Mouse (Mus musculus): ENCODE data around the gene Calcoco1. TPM values are rescaled to one million over a fixed set of nuclear protein-coding genes. Genes with fewer than 3 reads are reported as not detected.

Calcoco1 gene
- polyA plus RNA-seq, 1 experiment from 2014 or later: 14.4 TPM

GRCm38 (mm10) chr15:102672215-102673071 lies 49.5 kb downstream of the Calcoco1 start, which contains the start of gene Atp5g2:
Atp5g2 (minus strand) TSS chr15:102672352.
- Histone ChIP-seq H3K27me3 (replicated peaks; ENCODE audit: control insufficient read depth, insufficient read depth, low read length) (no peaks in the 10 kb centered on the region), H3K4me3 (ENCODE audit: low read depth, low read length) (peak within 1 kb of the TSS; percentile 70), H3K4me2 (replicated peaks; ENCODE audit: low read depth) (peak within 1 kb of the TSS; percentile 89), H3K4me1 (replicated peaks; ENCODE audit: control insufficient read depth, insufficient read depth, low read length) (no peaks in the 10 kb centered on the region), H3K9ac (ENCODE audit: low read depth, low read length) (peak within 1 kb of the TSS; percentile 71), H3K36me3 (ENCODE audit: control insufficient read depth, insufficient read depth) (peaks cover 2% of the 10 kb centered on the region; the same call in 1 of the 2 replicates), H3K9me3 (ENCODE audit: control insufficient read depth) (no peaks in the 10 kb centered on the region), H3K27ac (ENCODE audit: low read depth, low read length) (peak within 1 kb of the TSS; percentile 90)
- no peak for TF ChIP-seq CTCF (IDR thresholded peaks at IDR 0.05; ENCODE audit: low read depth)
- no peak for ATAC-seq
- 5% methylated on average over 37 of the region's 37 CpGs for WGBS

- peak; percentile 24; the same call in 1 of the 2 replicates for ATAC-seq
- Histone ChIP-seq H3K4me3 (ENCODE audit: low read depth, low read length) (peak overlapping the region; percentile 70), H3K36me3 (ENCODE audit: control insufficient read depth, insufficient read depth) (peaks cover 8% of the 10 kb centered on the region), H3K4me2 (replicated peaks; ENCODE audit: low read depth) (peak overlapping the region; percentile 89), H3K4me1 (replicated peaks; ENCODE audit: control insufficient read depth, insufficient read depth, low read length) (no peaks in the 10 kb centered on the region), H3K9me3 (ENCODE audit: control insufficient read depth) (no peaks in the 10 kb centered on the region), H3K27me3 (replicated peaks; ENCODE audit: control insufficient read depth, insufficient read depth, low read length) (no peaks in the 10 kb centered on the region), H3K9ac (ENCODE audit: low read depth, low read length) (peak overlapping the region; percentile 71), H3K27ac (ENCODE audit: low read depth, low read length) (peak overlapping the region; percentile 90)
- TF ChIP-seq CTCF (IDR thresholded peaks at IDR 0.05; ENCODE audit: low read depth): no peak
- WGBS: under 1% methylated on average over 34 of the region's 34 CpGs
These were observed 50.2 kb downstream of the Calcoco1 start for GRCm38 (mm10) chr15:102671721-102672214.

GRCm38 (mm10) chr15:102670767-102671575 lies 51.0 kb downstream of the Calcoco1 start:
- H3K9me3 ChIP-seq (ENCODE audit: control insufficient read depth): no peaks in the 10 kb centered on the region
- peak overlapping the region; percentile 91 for H3K27ac ChIP-seq (ENCODE audit: low read depth, low read length)
- no peaks in the 10 kb centered on the region for H3K4me1 ChIP-seq (replicated peaks; ENCODE audit: control insufficient read depth, insufficient read depth, low read length)
- peaks cover 14% of the 10 kb centered on the region for H3K36me3 ChIP-seq (ENCODE audit: control insufficient read depth, insufficient read depth)
- peak; percentile 95 for ATAC-seq
- peak overlapping the region; percentile 70 for H3K4me3 ChIP-seq (ENCODE audit: low read depth, low read length)
- peak overlapping the region; percentile 74 for H3K9ac ChIP-seq (ENCODE audit: low read depth, low read length)
- peak; percentile 100 for TF ChIP-seq CTCF (IDR thresholded peaks at IDR 0.05; ENCODE audit: low read depth)
- H3K27me3 ChIP-seq (replicated peaks; ENCODE audit: control insufficient read depth, insufficient read depth, low read length): no peaks in the 10 kb centered on the region
- WGBS: under 1% methylated on average over 53 of the region's 53 CpGs
- H3K4me2 ChIP-seq (replicated peaks; ENCODE audit: low read depth): peak overlapping the region; percentile 89

- no peaks in the 10 kb centered on the region for H3K27me3 ChIP-seq (replicated peaks; ENCODE audit: control insufficient read depth, insufficient read depth, low read length)
- no peak for TF ChIP-seq CTCF (IDR thresholded peaks at IDR 0.05; ENCODE audit: low read depth)
- 4% methylated on average over 6 of the region's 6 CpGs for WGBS
- H3K36me3 ChIP-seq (ENCODE audit: control insufficient read depth, insufficient read depth): peaks cover 15% of the 10 kb centered on the region
- ATAC-seq: 0 out of 2 replicates have a peak, but pooled peaks have one; percentile 5
- H3K9ac ChIP-seq (ENCODE audit: low read depth, low read length): peak overlapping the region; percentile 74
- H3K4me2 ChIP-seq (replicated peaks; ENCODE audit: low read depth): peak overlapping the region; percentile 89
- peak overlapping the region; percentile 91 for H3K27ac ChIP-seq (ENCODE audit: low read depth, low read length)
- no peaks in the 10 kb centered on the region for H3K4me1 ChIP-seq (replicated peaks; ENCODE audit: control insufficient read depth, insufficient read depth, low read length)
- H3K9me3 ChIP-seq (ENCODE audit: control insufficient read depth): no peaks in the 10 kb centered on the region
- H3K4me3 ChIP-seq (ENCODE audit: low read depth, low read length): peak overlapping the region; percentile 70
These were observed 51.7 kb downstream of the Calcoco1 start for GRCm38 (mm10) chr15:102670281-102670680.

GRCm38 (mm10) chr15:102669571-102669970 lies 52.4 kb downstream of the Calcoco1 start:
- no peaks in the 10 kb centered on the region for H3K4me1 ChIP-seq (replicated peaks; ENCODE audit: control insufficient read depth, insufficient read depth, low read length)
- 75% methylated on average over 8 of the region's 8 CpGs for WGBS
- peaks cover 23% of the 10 kb centered on the region for H3K36me3 ChIP-seq (ENCODE audit: control insufficient read depth, insufficient read depth)
- no peak for TF ChIP-seq CTCF (IDR thresholded peaks at IDR 0.05; ENCODE audit: low read depth)
- no peaks in the 10 kb centered on the region for H3K9me3 ChIP-seq (ENCODE audit: control insufficient read depth)
- H3K27me3 ChIP-seq (replicated peaks; ENCODE audit: control insufficient read depth, insufficient read depth, low read length): no peaks in the 10 kb centered on the region
- no peak overlapping the region for H3K4me3 ChIP-seq (ENCODE audit: low read depth, low read length)
- no peak overlapping the region for H3K27ac ChIP-seq (ENCODE audit: low read depth, low read length)
- H3K4me2 ChIP-seq (replicated peaks; ENCODE audit: low read depth): peak overlapping the region; percentile 89
- no peak overlapping the region; the same call in 1 of the 2 replicates for H3K9ac ChIP-seq (ENCODE audit: low read depth, low read length)
- ATAC-seq: no peak

- Histone ChIP-seq H3K36me3 (ENCODE audit: control insufficient read depth, insufficient read depth) (peaks cover 54% of the 10 kb centered on the region), H3K27ac (ENCODE audit: low read depth, low read length) (no peak overlapping the region), H3K27me3 (replicated peaks; ENCODE audit: control insufficient read depth, insufficient read depth, low read length) (no peaks in the 10 kb centered on the region), H3K4me1 (replicated peaks; ENCODE audit: control insufficient read depth, insufficient read depth, low read length) (no peaks in the 10 kb centered on the region), H3K4me3 (ENCODE audit: low read depth, low read length) (no peak overlapping the region), H3K4me2 (replicated peaks; ENCODE audit: low read depth) (no peak overlapping the region), H3K9me3 (ENCODE audit: control insufficient read depth) (no peaks in the 10 kb centered on the region), H3K9ac (ENCODE audit: low read depth, low read length) (no peak overlapping the region)
- WGBS: 30% methylated on average over 4 of the region's 4 CpGs
- peak; percentile 48; the same call in 1 of the 2 replicates for ATAC-seq
- peak; percentile 87 for TF ChIP-seq CTCF (IDR thresholded peaks at IDR 0.05; ENCODE audit: low read depth)
These were observed 56.5 kb downstream of the Calcoco1 start for GRCm38 (mm10) chr15:102665494-102665893.

All from intestine, postnatal 0 days (tissue).